Mouse (Mus musculus): ENCODE data around the gene Marc1. TPM values are rescaled to one million over a fixed set of nuclear protein-coding genes. Genes with fewer than 3 reads are reported as not detected.

The Marc1 gene
- total RNA-seq, 2 experiments from 2014 or later, result 1.3 TPM; not detected in 1

DNA sequence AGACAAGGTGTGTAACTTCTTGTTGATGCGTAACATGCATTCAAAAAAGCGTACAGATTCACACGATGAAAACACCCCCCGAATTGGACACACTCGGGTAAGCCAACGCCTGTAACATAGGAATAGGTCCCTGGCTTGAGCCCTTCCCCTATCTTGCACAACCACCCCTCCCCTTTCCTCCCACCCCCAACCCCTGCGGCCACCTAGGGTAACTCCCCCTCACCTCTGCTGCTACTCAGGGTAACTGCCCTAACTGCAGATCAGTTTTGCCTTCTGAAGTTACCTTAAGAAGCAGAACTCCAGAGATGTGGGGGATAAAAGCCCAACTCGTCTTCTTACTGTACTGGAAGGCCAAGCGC, 39.2 kb downstream of the Marc1 start:
- ATAC-seq (replicated peaks; ENCODE audit: low FRiP score, poor library complexity, severe bottlenecking), result no peak

- ATAC-seq (replicated peaks; ENCODE audit: low FRiP score, poor library complexity, severe bottlenecking), result peak; percentile 65
Measured at GRCm38 (mm10) chr1:184771202-184771890, 39.8 kb downstream of the Marc1 start.

- no peak for ATAC-seq (replicated peaks; ENCODE audit: low FRiP score, poor library complexity, severe bottlenecking)
Measured at GRCm38 (mm10) chr1:184763866-184764265, 47.2 kb downstream of the Marc1 start.

DNA sequence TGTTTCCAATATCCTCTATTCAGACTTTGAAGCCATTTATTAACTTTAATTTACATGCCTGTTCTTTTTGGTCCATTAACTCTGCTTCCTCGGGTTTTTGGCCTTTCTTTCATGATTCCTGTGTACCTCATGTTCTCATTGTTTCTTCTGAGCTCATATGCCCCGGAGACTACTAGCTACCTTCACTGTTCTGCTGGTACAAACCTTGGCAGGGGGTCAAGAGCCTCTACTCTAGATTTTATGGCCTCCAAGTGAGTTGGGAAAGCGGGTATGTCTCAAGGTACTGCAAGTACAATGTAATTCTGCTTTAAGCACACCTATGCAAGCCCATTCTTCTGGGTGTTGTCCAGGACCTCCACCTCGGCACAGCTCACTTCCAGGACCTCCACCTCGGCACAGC, 48.2 kb downstream of the Marc1 start:
- ATAC-seq (replicated peaks; ENCODE audit: low FRiP score, poor library complexity, severe bottlenecking), result no peak

- ATAC-seq (replicated peaks; ENCODE audit: low FRiP score, poor library complexity, severe bottlenecking), result no peak
Measured at GRCm38 (mm10) chr1:184761988-184762387, 49.1 kb downstream of the Marc1 start.

DNA sequence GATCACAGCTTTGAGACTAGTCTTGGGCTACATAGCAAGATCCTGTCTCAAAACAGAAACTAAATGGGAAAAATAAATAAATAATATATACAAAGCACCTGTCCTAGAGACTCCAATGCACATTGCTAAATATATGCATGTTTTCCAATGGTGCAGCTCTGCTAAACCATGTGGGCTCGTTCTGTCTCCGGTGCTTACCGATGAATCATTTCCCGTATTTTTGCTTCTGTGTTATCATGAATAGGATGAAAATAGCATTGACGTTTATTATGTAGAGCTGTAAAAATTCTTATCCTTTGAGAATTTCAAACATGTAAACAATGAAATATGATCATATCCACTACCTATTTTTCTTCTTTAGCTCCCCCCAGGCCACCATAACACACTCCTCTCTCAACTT, 58.4 kb downstream of the Marc1 start:
- ATAC-seq (replicated peaks; ENCODE audit: low FRiP score, poor library complexity, severe bottlenecking), result no peak

DNA sequence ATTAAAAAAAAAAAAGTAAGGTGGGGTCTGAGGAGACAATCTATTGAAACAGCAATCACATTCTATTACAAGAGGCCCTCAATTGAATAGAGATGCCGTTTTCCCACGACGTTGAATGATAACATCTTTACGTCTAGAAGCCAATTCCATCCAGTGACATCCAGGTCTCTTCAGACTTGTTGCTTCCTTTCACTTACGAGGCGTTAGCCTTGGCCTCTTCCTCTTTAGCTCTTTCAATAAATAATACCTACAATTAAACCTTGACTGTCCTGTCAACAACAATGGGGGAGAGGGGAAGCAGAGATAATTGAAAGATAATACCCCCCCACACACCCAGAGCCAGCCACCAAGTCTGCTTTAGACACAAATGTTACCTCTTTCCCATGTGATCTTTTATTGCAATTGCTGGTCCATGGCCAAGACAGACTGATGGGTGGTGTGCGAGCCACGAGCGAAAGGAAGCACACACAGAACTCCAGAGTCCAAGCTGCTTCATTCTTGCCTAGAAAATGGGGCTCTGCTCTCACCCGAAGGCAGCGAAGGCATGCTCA, 60.9 kb downstream of the Marc1 start:
- no peak for ATAC-seq (replicated peaks; ENCODE audit: low FRiP score, poor library complexity, severe bottlenecking)

DNA sequence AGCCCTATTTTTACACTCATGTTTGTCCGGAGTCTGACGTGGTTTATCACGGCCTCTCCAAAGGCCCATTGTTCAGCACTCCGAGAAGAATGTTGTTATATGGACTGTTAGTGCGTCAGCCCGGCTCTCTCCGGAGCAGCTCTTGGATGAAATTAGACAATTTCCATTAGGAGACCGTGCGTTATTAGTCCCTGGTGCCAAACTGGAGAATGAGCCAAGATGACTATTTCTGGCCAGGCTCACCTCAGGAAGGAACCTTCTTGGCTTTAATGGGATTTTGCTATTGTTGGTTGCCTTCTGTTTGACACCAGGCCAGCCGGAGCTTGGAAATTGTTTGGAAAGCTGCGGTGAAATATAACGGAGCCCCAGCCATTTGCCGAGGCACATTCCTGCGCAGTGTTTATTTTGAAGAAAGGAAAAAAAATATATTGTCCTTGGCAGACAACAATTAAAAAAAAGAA, 62.4 kb downstream of the Marc1 start:
- ATAC-seq (replicated peaks; ENCODE audit: low FRiP score, poor library complexity, severe bottlenecking), result no peak

GRCm38 (mm10) chr1:184737876-184738479, 73.1 kb downstream of the Marc1 start:
- 0 out of 2 replicates have a peak, but pooled peaks have one; percentile 9 for ATAC-seq (replicated peaks; ENCODE audit: low FRiP score, poor library complexity, severe bottlenecking)

GRCm38 (mm10) chr1:184737228-184737627, 73.9 kb downstream of the Marc1 start:
- no peak for ATAC-seq (replicated peaks; ENCODE audit: low FRiP score, poor library complexity, severe bottlenecking)

Other genes starting within 250 kb of the Marc1 start
- 3.8 and 6.1 TPM in 2 replicates for gene Hlx, start 78.7 kb downstream of the Marc1 start, total RNA-seq (2015; ENCODE audit: low replicate concordance)
- gene Hlx, start 78.7 kb downstream of the Marc1 start, total RNA-seq (2017; ENCODE audit: low replicate concordance), result 1.9 and 7.3 TPM in 2 replicates
- 59.5 and 93.9 TPM in 2 replicates for gene Marc2, start 35.1 kb upstream of the Marc1 start, total RNA-seq (2015; ENCODE audit: low replicate concordance)
- gene Marc2, start 35.1 kb upstream of the Marc1 start, total RNA-seq (2017; ENCODE audit: low replicate concordance), result 10.8 and 24.5 TPM in 2 replicates
- not detected in 2 replicates for gene C130074G19Rik, start 71.9 kb upstream of the Marc1 start, total RNA-seq (2015; ENCODE audit: low replicate concordance)
- 0.26 TPM in 1 of 2 replicates, not detected in the other for gene C130074G19Rik, start 71.9 kb upstream of the Marc1 start, total RNA-seq (2017; ENCODE audit: low replicate concordance)
- not detected in 2 replicates for gene Mark1, start 188.3 kb upstream of the Marc1 start, total RNA-seq (2015; ENCODE audit: low replicate concordance)
- not detected in 2 replicates for gene Mark1, start 188.3 kb upstream of the Marc1 start, total RNA-seq (2017; ENCODE audit: low replicate concordance)

Measured in erythroid progenitor cell, adult 5-6 weeks (primary cell).